Mouse (Mus musculus) midbrain, embryonic 16.5 days (tissue): ENCODE results near the gene Kcnh3. TPM values are rescaled to one million over a fixed set of nuclear protein-coding genes. Genes with fewer than 3 reads are reported as not detected.

Experiments
- ATAC-seq: fragments of 200-750 bp; cut with Nextera tagmentation; 2 replicates; pipeline ENCODE4 v1.8.0; 2017; ENCODE audit warnings: moderate TSS enrichment
- H3K27ac ChIP-seq: fragments of 300-500 bp; sonication (generic); 2 replicates; pipeline ENCODE4 v1.5.1; 2014; ENCODE audit warnings: mild to moderate bottlenecking, low read length, mixed read lengths
- H3K27me3 ChIP-seq: fragments of 300-500 bp; sonication (generic); 2 replicates; pipeline ENCODE4 v1.6.1; 2014; ENCODE audit warnings: low read depth, low read length, mixed read lengths; ENCODE audit not compliant: control insufficient read depth, insufficient read depth
- H3K36me3 ChIP-seq: fragments of 300-500 bp; sonication (generic); 2 replicates; pipeline ENCODE4 v1.6.1; 2014; ENCODE audit warnings: mild to moderate bottlenecking, low read length, moderate library complexity, mixed read lengths; ENCODE audit not compliant: control insufficient read depth, insufficient read depth
- H3K4me1 ChIP-seq: fragments of 300-500 bp; sonication (generic); 2 replicates; pipeline ENCODE4 v1.6.1; 2014; ENCODE audit warnings: mild to moderate bottlenecking, low read length, mixed read lengths; ENCODE audit not compliant: control insufficient read depth, insufficient read depth
- H3K4me2 ChIP-seq: fragments of 300-500 bp; sonication (generic); 2 replicates; pipeline ENCODE4 v1.6.1; 2014; ENCODE audit warnings: mild to moderate bottlenecking, low read length, mixed read lengths
- H3K4me3 ChIP-seq: fragments of 300-500 bp; sonication (generic); 2 replicates; pipeline ENCODE4 v1.5.1; 2014; ENCODE audit warnings: low read depth, mild to moderate bottlenecking, low read length, moderate library complexity, mixed read lengths
- H3K9ac ChIP-seq: fragments of 300-500 bp; sonication (generic); 2 replicates; pipeline ENCODE4 v1.6.1; 2014; ENCODE audit warnings: low read depth, low read length, mixed read lengths
- H3K9me3 ChIP-seq: fragments of 300-500 bp; sonication (generic); replicated peaks from 2 replicates; pipeline ENCODE4 v1.6.1; 2014; ENCODE audit warnings: mild to moderate bottlenecking, low read length, mixed read lengths; ENCODE audit not compliant: control insufficient read depth, poor library complexity, severe bottlenecking
- WGBS: fragments of 180-500 bp; shearing (Covaris S2); extraction: QIAGEN DNeasy Blood & Tissue Kit; methylation state at CpG from one replicate; pipeline ENCODE4 v1.1.7; 2014; 5-methylcytosine and 5-hydroxymethylcytosine counted together
- polyA plus RNA-seq: library from polyadenylated mRNA; unstranded; fragments of >200 nt; fragmentation: Nextera tagmentation; extraction: Ambion mirVana; gene quantifications from 2 replicates; pipeline ENCODE4 v1.2.1, GENCODE M21; 2015

Kcnh3 gene
- polyA plus RNA-seq, 1 experiment from 2014 or later = 0.50 TPM

DNA sequence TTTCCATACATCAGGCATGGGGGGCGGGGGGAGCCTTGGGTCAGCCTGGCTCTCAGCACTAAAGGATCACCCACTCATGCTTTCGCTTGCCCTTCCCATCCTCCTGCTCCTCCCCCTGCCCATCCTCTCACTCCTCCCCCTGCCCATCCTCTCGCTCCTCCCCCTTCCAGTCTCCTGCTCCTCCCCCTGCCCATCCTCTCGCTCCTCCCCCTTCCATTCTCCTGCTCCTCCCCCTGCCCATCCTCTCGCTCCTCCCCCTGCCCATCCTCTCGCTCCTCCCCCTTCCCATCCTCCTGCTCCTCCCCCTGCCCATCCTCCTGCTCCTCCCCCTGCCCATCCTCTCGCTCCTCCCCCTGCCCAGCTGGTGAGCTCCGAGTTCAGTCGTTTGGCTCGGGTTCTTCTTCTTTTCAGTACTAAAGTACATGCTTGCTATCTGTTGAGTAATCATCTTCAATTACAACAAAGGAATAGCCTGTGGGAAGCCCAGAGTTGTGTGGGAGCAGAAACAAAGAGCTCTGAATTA lies 35.1 kb downstream of the Kcnh3 start:
- WGBS = under 1% methylated on average over 6 of the region's 10 CpGs
- H3K36me3 ChIP-seq = no peaks in the 10 kb centered on the region
- H3K4me2 ChIP-seq = peak overlapping the region; percentile 39
- ATAC-seq = peak; percentile 43; the same call in 1 of the 2 replicates
- H3K9ac ChIP-seq = 0 out of 2 replicates have a peak overlapping the region, but pooled peaks have one; percentile 30
- no peaks in the 10 kb centered on the region for H3K27me3 ChIP-seq
- no peak overlapping the region for H3K27ac ChIP-seq
- H3K9me3 ChIP-seq = no peaks in the 10 kb centered on the region
- no peaks in the 10 kb centered on the region; the same call in 1 of the 2 replicates for H3K4me1 ChIP-seq
- peak overlapping the region; percentile 22 for H3K4me3 ChIP-seq

DNA sequence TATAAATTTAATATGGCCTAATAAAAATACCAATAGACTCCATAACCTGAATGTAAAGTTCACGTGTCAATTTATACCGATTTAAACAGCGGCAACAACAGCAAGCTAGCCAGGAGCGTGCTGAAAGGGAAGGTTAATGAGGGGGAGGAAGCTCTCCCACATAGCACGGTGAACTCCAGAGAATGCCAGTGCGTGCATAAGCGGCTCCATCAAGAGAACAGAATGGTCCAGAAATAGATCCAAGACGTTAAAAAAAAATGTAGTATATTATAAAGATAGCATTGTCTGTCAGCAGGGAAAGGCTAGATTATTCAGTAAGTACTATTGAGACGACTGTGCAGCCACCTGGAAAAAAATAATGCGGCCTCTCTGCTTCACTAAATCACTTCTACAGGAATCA lies 38.0 kb downstream of the Kcnh3 start:
- no peaks in the 10 kb centered on the region; the same call in 1 of the 2 replicates for H3K4me1 ChIP-seq
- no peaks in the 10 kb centered on the region for H3K27me3 ChIP-seq
- H3K27ac ChIP-seq = peak overlapping the region; percentile 25; the same call in 1 of the 2 replicates
- H3K9ac ChIP-seq = no peak overlapping the region; the same call in 1 of the 2 replicates
- no peaks in the 10 kb centered on the region for H3K36me3 ChIP-seq
- H3K9me3 ChIP-seq = no peaks in the 10 kb centered on the region
- H3K4me3 ChIP-seq = no peak overlapping the region
- WGBS = 48% methylated on average over 10 of the region's 10 CpGs
- ATAC-seq = no peak
- no peak overlapping the region for H3K4me2 ChIP-seq

DNA sequence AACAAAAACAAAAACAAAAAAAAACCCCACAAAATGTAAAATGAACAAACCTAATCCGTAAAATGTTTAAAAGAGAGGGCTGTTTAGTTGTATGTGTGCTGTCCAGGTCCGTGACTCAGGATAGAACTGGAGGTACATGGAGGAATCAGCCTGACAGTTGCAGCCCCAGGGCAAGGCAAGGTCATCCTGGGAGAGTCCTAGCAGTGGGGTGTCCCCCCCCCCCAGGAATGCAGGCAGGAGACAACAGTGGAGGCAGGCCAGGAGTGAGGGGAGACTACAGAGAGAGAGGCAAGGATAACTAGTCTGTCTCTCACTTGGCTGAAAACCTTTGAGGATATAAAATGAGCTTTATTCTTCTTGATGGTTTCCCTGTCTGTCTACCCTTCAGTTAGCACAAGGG lies 39.7 kb downstream of the Kcnh3 start:
- H3K9me3 ChIP-seq = no peaks in the 10 kb centered on the region
- ATAC-seq = no peak
- no peak overlapping the region for H3K27ac ChIP-seq
- H3K4me2 ChIP-seq = no peak overlapping the region
- H3K4me3 ChIP-seq = no peak overlapping the region
- WGBS = 76% methylated on average over 2 of the region's 2 CpGs
- no peaks in the 10 kb centered on the region; the same call in 1 of the 2 replicates for H3K4me1 ChIP-seq
- H3K27me3 ChIP-seq = no peaks in the 10 kb centered on the region
- H3K9ac ChIP-seq = no peak overlapping the region
- H3K36me3 ChIP-seq = no peaks in the 10 kb centered on the region

DNA sequence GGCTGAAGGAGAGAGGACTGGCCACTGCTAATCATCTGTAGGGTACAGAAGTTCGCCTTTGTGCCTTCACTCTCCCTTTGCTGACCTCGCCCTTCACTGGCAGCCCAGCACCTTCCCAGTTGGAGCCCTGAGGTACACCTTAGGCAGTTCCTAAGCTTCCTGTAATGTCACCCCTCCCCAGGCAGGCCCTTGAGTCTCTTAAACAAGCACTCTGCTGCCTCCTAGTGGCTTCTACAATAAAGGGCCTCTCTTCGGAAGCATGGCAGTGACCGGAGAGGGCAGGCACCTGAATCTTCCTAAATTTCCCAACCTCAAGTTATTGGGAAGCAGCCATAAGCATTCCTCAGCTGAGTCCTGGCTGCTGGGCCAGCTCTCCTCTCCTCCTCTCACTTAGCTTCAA lies 41.0 kb downstream of the Kcnh3 start:
- 23% methylated on average over 4 of the region's 4 CpGs for WGBS
- no peak for ATAC-seq
- no peaks in the 10 kb centered on the region for H3K36me3 ChIP-seq
- H3K9ac ChIP-seq = no peak overlapping the region
- H3K27ac ChIP-seq = no peak overlapping the region
- no peaks in the 10 kb centered on the region for H3K4me1 ChIP-seq
- no peaks in the 10 kb centered on the region for H3K9me3 ChIP-seq
- H3K4me2 ChIP-seq = no peak overlapping the region
- no peak overlapping the region for H3K4me3 ChIP-seq
- no peaks in the 10 kb centered on the region for H3K27me3 ChIP-seq

DNA sequence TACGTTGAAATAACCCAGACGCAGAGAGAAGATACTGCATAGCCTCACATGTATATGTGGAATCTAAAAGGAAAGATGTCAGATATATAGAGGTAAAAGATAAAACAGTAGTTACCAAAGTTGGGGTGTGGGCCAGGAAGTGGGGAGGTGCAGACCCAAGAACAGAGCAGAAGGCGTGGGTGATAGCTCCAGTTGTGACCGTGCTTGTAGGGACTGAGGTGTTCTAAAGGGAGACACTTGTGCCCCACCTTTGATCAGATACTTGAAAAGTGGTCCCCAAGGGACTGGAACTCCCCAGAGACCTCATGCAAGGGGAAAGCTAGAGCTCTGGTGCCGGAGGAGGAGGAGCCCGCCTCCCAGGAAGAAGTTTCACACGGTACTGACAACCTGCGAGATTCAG lies 51.4 kb downstream of the Kcnh3 start:
- 85% methylated on average over 8 of the region's 8 CpGs for WGBS
- no peak for ATAC-seq
- Histone ChIP-seq H3K9ac (no peak overlapping the region), H3K4me1 (no peaks in the 10 kb centered on the region), H3K36me3 (no peaks in the 10 kb centered on the region), H3K4me3 (no peak overlapping the region), H3K27ac (no peak overlapping the region), H3K27me3 (no peaks in the 10 kb centered on the region), H3K4me2 (no peak overlapping the region), H3K9me3 (no peaks in the 10 kb centered on the region)

DNA sequence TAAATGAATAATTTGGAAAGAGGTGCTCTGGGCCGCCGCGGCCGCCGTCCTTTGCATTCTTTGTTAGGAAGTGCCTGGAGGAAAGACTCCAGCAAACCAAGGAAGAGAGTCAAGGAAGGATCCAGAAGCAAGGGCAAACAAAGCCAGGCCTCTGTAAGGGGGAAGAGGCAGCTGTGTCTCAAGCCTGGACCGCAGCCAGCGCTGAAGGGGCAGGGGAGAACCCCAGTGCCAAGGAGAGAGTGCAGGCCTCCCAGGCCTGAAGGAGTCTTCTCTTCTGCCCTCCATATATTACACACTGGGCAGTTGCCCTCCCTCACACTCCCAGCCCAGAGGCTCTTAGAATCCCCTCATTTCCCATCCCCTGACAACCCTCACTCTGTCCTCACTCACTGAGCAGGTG lies 53.6 kb downstream of the Kcnh3 start:
- no peak overlapping the region for H3K27ac ChIP-seq
- H3K27me3 ChIP-seq = no peaks in the 10 kb centered on the region
- no peaks in the 10 kb centered on the region for H3K36me3 ChIP-seq
- H3K4me3 ChIP-seq = no peak overlapping the region
- no peak for ATAC-seq
- H3K4me1 ChIP-seq = no peaks in the 10 kb centered on the region
- no peak overlapping the region for H3K4me2 ChIP-seq
- no peak overlapping the region for H3K9ac ChIP-seq
- H3K9me3 ChIP-seq = no peaks in the 10 kb centered on the region
- 86% methylated on average over 7 of the region's 7 CpGs for WGBS

DNA sequence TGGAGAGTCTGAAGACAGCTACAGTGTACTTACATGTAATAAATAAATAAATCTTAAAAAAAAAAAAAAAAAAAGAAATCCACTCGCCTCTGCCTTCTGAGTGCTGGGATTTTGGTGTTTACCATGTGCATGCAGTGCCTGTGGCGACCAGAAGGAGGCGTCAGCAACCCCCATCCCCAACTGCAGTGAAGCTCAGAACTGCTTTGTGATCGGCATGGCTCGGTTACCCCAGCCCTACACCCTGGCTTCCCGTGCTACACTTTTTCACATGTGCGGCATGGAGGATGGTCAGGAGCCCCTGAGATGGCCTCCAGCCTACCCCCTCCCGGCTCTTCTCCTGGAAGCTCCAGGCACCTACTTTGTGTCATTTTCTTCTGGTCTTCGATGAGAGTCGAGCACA lies 58.8 kb downstream of the Kcnh3 start:
- 67% methylated on average over 10 of the region's 10 CpGs for WGBS
- H3K27me3 ChIP-seq = no peaks in the 10 kb centered on the region
- no peaks in the 10 kb centered on the region for H3K9me3 ChIP-seq
- no peaks in the 10 kb centered on the region for H3K4me1 ChIP-seq
- H3K4me2 ChIP-seq = no peak overlapping the region
- no peak overlapping the region for H3K9ac ChIP-seq
- no peaks in the 10 kb centered on the region for H3K36me3 ChIP-seq
- no peak overlapping the region for H3K4me3 ChIP-seq
- no peak for ATAC-seq
- H3K27ac ChIP-seq = no peak overlapping the region

DNA sequence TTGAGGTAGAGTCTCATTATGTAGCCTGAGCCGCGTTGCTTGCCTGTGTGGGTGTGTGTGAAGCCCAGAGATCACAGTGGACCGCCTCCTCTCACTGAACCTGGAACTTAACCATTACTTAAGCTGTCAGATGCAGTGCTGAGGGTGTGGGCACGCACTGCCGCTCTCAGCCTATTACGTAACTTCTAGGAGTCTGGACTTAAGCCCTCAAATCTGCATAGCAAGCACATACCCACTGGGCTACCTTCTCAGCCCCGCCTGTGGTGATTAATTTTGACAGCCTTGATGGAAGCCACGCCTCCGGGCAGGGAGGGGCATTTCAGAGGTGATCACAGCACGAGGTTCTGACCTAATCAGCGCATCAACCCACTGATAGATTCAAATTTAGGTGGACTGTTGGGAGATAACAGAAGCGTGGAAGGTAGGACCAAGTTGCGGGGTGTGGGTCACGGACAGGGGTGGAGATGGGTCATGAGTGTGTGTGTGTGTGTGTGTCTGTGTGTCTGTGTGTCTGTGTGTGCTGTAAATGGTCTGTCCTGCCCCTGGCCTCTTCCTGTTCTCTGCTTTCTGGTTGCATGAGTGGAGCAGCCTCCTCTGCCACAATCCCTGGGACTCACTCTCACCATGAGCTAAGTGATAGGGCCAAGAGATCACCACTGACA lies 60.0 kb downstream of the Kcnh3 start:
- Histone ChIP-seq H3K4me2 (no peak overlapping the region), H3K4me1 (no peaks in the 10 kb centered on the region), H3K27ac (no peak overlapping the region), H3K9ac (no peak overlapping the region), H3K9me3 (no peaks in the 10 kb centered on the region), H3K4me3 (no peak overlapping the region), H3K36me3 (no peaks in the 10 kb centered on the region), H3K27me3 (no peaks in the 10 kb centered on the region)
- no peak for ATAC-seq
- 53% methylated on average over 14 of the region's 14 CpGs for WGBS

DNA sequence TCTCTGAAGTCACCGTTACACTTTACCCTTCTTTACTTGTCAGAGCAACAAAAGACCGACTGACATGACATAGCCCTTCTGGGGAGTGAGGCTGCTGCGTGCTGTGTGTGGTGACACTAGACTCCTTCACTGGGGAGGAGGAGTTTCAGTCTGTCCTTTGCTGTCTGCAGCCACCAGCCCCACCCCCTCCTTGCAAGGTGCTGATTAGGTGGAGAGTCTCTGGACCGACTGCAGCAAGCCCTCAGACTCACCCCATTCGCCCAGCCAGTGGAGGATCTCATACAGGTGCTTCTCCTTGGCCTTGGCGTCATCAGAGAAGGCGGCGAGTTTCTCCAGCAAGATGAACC lies 60.5 kb downstream of the Kcnh3 start:
- Histone ChIP-seq H3K4me3 (no peak overlapping the region), H3K9me3 (no peaks in the 10 kb centered on the region), H3K27ac (no peak overlapping the region), H3K36me3 (no peaks in the 10 kb centered on the region), H3K4me2 (no peak overlapping the region), H3K4me1 (no peaks in the 10 kb centered on the region), H3K27me3 (no peaks in the 10 kb centered on the region), H3K9ac (no peak overlapping the region)
- no peak for ATAC-seq
- 62% methylated on average over 8 of the region's 8 CpGs for WGBS
